Mouse (Mus musculus): ENCODE measurements around the gene Ggt6. TPM values are rescaled to one million over a fixed set of nuclear protein-coding genes. Genes with fewer than 3 reads are reported as not detected.

Ggt6 gene
- not detected in 2 replicates for polyA plus RNA-seq (2011; ENCODE audit: insufficient read depth, insufficient read length, low read depth, missing spikeins)

DNA sequence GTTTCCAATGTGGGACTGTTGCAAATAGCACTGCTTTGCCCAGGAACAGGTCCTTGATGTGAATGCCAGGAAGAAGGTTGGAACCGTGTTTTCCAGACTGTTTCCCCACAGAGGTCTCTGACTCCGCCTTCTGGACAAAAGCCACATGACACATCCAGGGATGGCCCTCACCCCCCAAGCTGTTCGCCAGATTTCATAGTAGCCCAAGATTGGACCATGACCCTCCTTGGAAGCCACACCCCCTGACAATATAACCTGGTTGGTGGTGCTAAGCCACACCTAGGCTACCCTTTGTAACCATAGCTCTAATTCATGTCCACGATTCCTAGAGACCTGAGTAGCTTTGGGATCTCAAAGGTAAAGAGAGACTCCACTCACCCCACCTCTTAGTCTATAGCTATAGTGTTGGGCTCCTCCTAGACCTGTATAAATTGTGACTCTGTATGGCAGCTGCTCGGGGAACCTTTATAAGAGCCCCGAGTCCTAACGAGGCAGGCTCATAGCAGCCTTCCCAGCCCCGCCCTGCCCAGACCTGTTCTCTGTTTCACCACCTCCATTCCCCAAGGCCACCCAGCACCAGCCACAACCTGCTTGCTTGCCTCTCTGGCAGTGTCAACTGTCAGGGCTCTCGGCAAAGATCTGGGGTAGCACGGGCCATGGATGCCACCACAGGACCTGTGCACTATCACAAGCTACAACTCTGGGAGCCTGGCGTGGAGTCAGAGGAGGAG is at the start of gene Ggt6:
Gene Ggt6 (plus strand): TSS at position 564 of the 731 bp plus-strand sequence.
- H3K4me3 ChIP-seq (ENCODE audit: low read depth, low read length): no peak within 1 kb of the TSS
- H3K9ac ChIP-seq (ENCODE audit: low read depth, poor library complexity, severe bottlenecking): no peak within 1 kb of the TSS
- no peaks in the 10 kb centered on the region for H3K27me3 ChIP-seq (ENCODE audit: control insufficient read depth, insufficient read depth, low read length, poor library complexity, severe bottlenecking)
- TF ChIP-seq POLR2A (IDR thresholded peaks at IDR 0.05; ENCODE audit: insufficient read depth, low read length) (no peak), CTCF (IDR thresholded peaks at IDR 0.05; ENCODE audit: low read depth, low read length) (no peak), EP300 (IDR thresholded peaks at IDR 0.05; ENCODE audit: insufficient read depth, low read depth, low read length) (no peak)
- H3K9me3 ChIP-seq (replicated peaks; ENCODE audit: control insufficient read depth, insufficient read depth, low read length, poor library complexity, severe bottlenecking): no peaks in the 10 kb centered on the region
- H3K4me1 ChIP-seq (ENCODE audit: control insufficient read depth, insufficient read depth, low read length): peaks cover 1% of the 10 kb centered on the region
- no peaks in the 10 kb centered on the region for H3K36me3 ChIP-seq (ENCODE audit: control insufficient read depth, insufficient read depth, low read length, poor library complexity, severe bottlenecking)
- no peak within 1 kb of the TSS for H3K27ac ChIP-seq (ENCODE audit: insufficient read depth, low read length)

DNA sequence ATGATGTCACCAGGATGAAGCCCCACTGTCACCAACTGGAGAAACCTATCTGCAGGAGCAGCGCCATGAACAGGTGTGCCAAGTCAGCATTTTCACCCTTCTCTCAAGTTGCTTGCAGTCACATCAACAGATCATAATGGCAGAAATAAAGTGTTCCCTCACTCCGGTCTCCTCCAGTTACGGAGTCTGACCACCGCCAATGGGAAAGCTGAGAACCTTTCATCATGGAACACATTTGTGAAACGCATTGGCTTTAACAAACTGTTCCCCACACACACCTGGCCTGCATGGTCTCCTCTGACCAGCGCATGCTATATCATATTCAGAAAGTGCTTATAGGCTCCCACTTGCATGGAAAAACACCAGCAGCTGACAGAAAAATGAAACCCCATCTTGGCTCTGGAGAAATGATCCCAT is 47.2 kb upstream of the Ggt6 start:
- no peak overlapping the region for H3K9ac ChIP-seq (ENCODE audit: low read depth, poor library complexity, severe bottlenecking)
- H3K27ac ChIP-seq (ENCODE audit: insufficient read depth, low read length): no peak overlapping the region
- TF ChIP-seq CTCF (IDR thresholded peaks at IDR 0.05; ENCODE audit: low read depth, low read length): no peak
- TF ChIP-seq EP300 (IDR thresholded peaks at IDR 0.05; ENCODE audit: insufficient read depth, low read depth, low read length): no peak
- no peak for TF ChIP-seq POLR2A (IDR thresholded peaks at IDR 0.05; ENCODE audit: insufficient read depth, low read length)
- H3K27me3 ChIP-seq (ENCODE audit: control insufficient read depth, insufficient read depth, low read length, poor library complexity, severe bottlenecking): no peaks in the 10 kb centered on the region
- no peak overlapping the region for H3K4me3 ChIP-seq (ENCODE audit: low read depth, low read length)
- H3K9me3 ChIP-seq (replicated peaks; ENCODE audit: control insufficient read depth, insufficient read depth, low read length, poor library complexity, severe bottlenecking): no peaks in the 10 kb centered on the region
- no peaks in the 10 kb centered on the region for H3K4me1 ChIP-seq (ENCODE audit: control insufficient read depth, insufficient read depth, low read length)
- H3K36me3 ChIP-seq (ENCODE audit: control insufficient read depth, insufficient read depth, low read length, poor library complexity, severe bottlenecking): peaks cover 2% of the 10 kb centered on the region; the same call in 1 of the 2 replicates

- H3K4me1 ChIP-seq (ENCODE audit: control insufficient read depth, insufficient read depth, low read length): no peaks in the 10 kb centered on the region
- no peaks in the 10 kb centered on the region for H3K9me3 ChIP-seq (replicated peaks; ENCODE audit: control insufficient read depth, insufficient read depth, low read length, poor library complexity, severe bottlenecking)
- H3K27ac ChIP-seq (ENCODE audit: insufficient read depth, low read length): no peak overlapping the region
- no peak overlapping the region for H3K4me3 ChIP-seq (ENCODE audit: low read depth, low read length)
- TF ChIP-seq POLR2A (IDR thresholded peaks at IDR 0.05; ENCODE audit: insufficient read depth, low read length) (no peak), CTCF (IDR thresholded peaks at IDR 0.05; ENCODE audit: low read depth, low read length) (no peak), EP300 (IDR thresholded peaks at IDR 0.05; ENCODE audit: insufficient read depth, low read depth, low read length) (no peak)
- H3K9ac ChIP-seq (ENCODE audit: low read depth, poor library complexity, severe bottlenecking): no peak overlapping the region
- H3K36me3 ChIP-seq (ENCODE audit: control insufficient read depth, insufficient read depth, low read length, poor library complexity, severe bottlenecking): peaks cover 2% of the 10 kb centered on the region; the same call in 1 of the 2 replicates
- no peaks in the 10 kb centered on the region for H3K27me3 ChIP-seq (ENCODE audit: control insufficient read depth, insufficient read depth, low read length, poor library complexity, severe bottlenecking)
Observed at GRCm38 (mm10) chr11:72389407-72390142, 45.8 kb upstream of the Ggt6 start.

- no peaks in the 10 kb centered on the region for H3K9me3 ChIP-seq (replicated peaks; ENCODE audit: control insufficient read depth, insufficient read depth, low read length, poor library complexity, severe bottlenecking)
- TF ChIP-seq EP300 (IDR thresholded peaks at IDR 0.05; ENCODE audit: insufficient read depth, low read depth, low read length): no peak
- no peak for TF ChIP-seq POLR2A (IDR thresholded peaks at IDR 0.05; ENCODE audit: insufficient read depth, low read length)
- no peak for TF ChIP-seq CTCF (IDR thresholded peaks at IDR 0.05; ENCODE audit: low read depth, low read length)
- peaks cover 2% of the 10 kb centered on the region; the same call in 1 of the 2 replicates for H3K36me3 ChIP-seq (ENCODE audit: control insufficient read depth, insufficient read depth, low read length, poor library complexity, severe bottlenecking)
- no peaks in the 10 kb centered on the region for H3K27me3 ChIP-seq (ENCODE audit: control insufficient read depth, insufficient read depth, low read length, poor library complexity, severe bottlenecking)
- no peak overlapping the region for H3K27ac ChIP-seq (ENCODE audit: insufficient read depth, low read length)
- no peak overlapping the region for H3K9ac ChIP-seq (ENCODE audit: low read depth, poor library complexity, severe bottlenecking)
- H3K4me3 ChIP-seq (ENCODE audit: low read depth, low read length): no peak overlapping the region
- H3K4me1 ChIP-seq (ENCODE audit: control insufficient read depth, insufficient read depth, low read length): no peaks in the 10 kb centered on the region
Observed at GRCm38 (mm10) chr11:72391181-72391580, 44.1 kb upstream of the Ggt6 start.

DNA sequence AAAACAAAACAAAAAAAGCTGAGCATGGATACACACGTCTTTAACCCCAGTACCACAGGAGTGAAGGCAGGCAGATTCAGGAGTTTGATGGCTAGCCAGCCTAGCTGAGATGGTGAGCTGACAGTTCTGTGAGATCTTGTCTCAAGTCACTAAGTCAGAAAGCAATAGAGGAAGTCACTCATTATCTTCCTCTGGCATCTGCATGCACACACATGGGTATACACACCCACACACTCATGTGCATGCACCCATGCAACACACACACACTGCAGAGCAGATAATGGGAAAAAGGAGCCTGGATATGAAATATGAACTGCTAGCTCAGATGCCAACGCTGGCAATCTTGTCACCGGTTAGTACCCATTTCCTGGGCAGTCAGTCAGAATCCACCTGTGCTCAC is 42.1 kb upstream of the Ggt6 start:
- H3K4me1 ChIP-seq (ENCODE audit: control insufficient read depth, insufficient read depth, low read length): no peaks in the 10 kb centered on the region
- H3K4me3 ChIP-seq (ENCODE audit: low read depth, low read length): no peak overlapping the region
- H3K9ac ChIP-seq (ENCODE audit: low read depth, poor library complexity, severe bottlenecking): no peak overlapping the region
- no peaks in the 10 kb centered on the region for H3K9me3 ChIP-seq (replicated peaks; ENCODE audit: control insufficient read depth, insufficient read depth, low read length, poor library complexity, severe bottlenecking)
- TF ChIP-seq EP300 (IDR thresholded peaks at IDR 0.05; ENCODE audit: insufficient read depth, low read depth, low read length) (no peak), POLR2A (IDR thresholded peaks at IDR 0.05; ENCODE audit: insufficient read depth, low read length) (no peak), CTCF (IDR thresholded peaks at IDR 0.05; ENCODE audit: low read depth, low read length) (no peak)
- no peaks in the 10 kb centered on the region for H3K27me3 ChIP-seq (ENCODE audit: control insufficient read depth, insufficient read depth, low read length, poor library complexity, severe bottlenecking)
- peaks cover 2% of the 10 kb centered on the region; the same call in 1 of the 2 replicates for H3K36me3 ChIP-seq (ENCODE audit: control insufficient read depth, insufficient read depth, low read length, poor library complexity, severe bottlenecking)
- no peak overlapping the region for H3K27ac ChIP-seq (ENCODE audit: insufficient read depth, low read length)
